Mouse (Mus musculus): ENCODE data around the gene Safb. TPM values are rescaled to one million over a fixed set of nuclear protein-coding genes. Genes with fewer than 3 reads are reported as not detected.

Gene Safb
- polyA plus RNA-seq, 1 experiment, result 696 TPM

GRCm38 (mm10) chr17:56603186-56604069 is 18.8 kb downstream of the Safb start:
- H3K27ac ChIP-seq (ENCODE audit: insufficient read depth, low read depth, low read length), result no peak overlapping the region
- no peak overlapping the region for H3K4me3 ChIP-seq (ENCODE audit: insufficient read depth, low read depth, low read length)
- 94% methylated on average over 28 of the region's 28 CpGs for WGBS
- H3K4me1 ChIP-seq (ENCODE audit: control insufficient read depth, insufficient read depth, low read length), result peaks cover 5% of the 10 kb centered on the region
- TF ChIP-seq CTCF (IDR thresholded peaks at IDR 0.05; ENCODE audit: insufficient read depth, low read depth, low read length) (no peak), POLR2A (IDR thresholded peaks at IDR 0.05; ENCODE audit: insufficient read depth, low read depth, low read length) (no peak)

GRCm38 (mm10) chr17:56604070-56604380 is 19.4 kb downstream of the Safb start:
- TF ChIP-seq CTCF (IDR thresholded peaks at IDR 0.05; ENCODE audit: insufficient read depth, low read depth, low read length) (no peak), POLR2A (IDR thresholded peaks at IDR 0.05; ENCODE audit: insufficient read depth, low read depth, low read length) (no peak)
- Histone ChIP-seq H3K4me3 (ENCODE audit: insufficient read depth, low read depth, low read length) (no peak overlapping the region), H3K4me1 (ENCODE audit: control insufficient read depth, insufficient read depth, low read length) (peaks cover 10% of the 10 kb centered on the region), H3K27ac (ENCODE audit: insufficient read depth, low read depth, low read length) (no peak overlapping the region)
- 89% methylated on average over 9 of the region's 9 CpGs for WGBS

GRCm38 (mm10) chr17:56604422-56604821 is 19.8 kb downstream of the Safb start:
- no peak for TF ChIP-seq CTCF (IDR thresholded peaks at IDR 0.05; ENCODE audit: insufficient read depth, low read depth, low read length)
- peaks cover 10% of the 10 kb centered on the region for H3K4me1 ChIP-seq (ENCODE audit: control insufficient read depth, insufficient read depth, low read length)
- no peak overlapping the region for H3K27ac ChIP-seq (ENCODE audit: insufficient read depth, low read depth, low read length)
- WGBS, result 85% methylated on average over 3 of the region's 3 CpGs
- no peak overlapping the region for H3K4me3 ChIP-seq (ENCODE audit: insufficient read depth, low read depth, low read length)

- H3K27ac ChIP-seq (ENCODE audit: insufficient read depth, low read depth, low read length), result no peak overlapping the region
- H3K4me1 ChIP-seq (ENCODE audit: control insufficient read depth, insufficient read depth, low read length), result peaks cover 12% of the 10 kb centered on the region
- no peak overlapping the region for H3K4me3 ChIP-seq (ENCODE audit: insufficient read depth, low read depth, low read length)
- TF ChIP-seq CTCF (IDR thresholded peaks at IDR 0.05; ENCODE audit: insufficient read depth, low read depth, low read length), result no peak
- TF ChIP-seq POLR2A (IDR thresholded peaks at IDR 0.05; ENCODE audit: insufficient read depth, low read depth, low read length), result no peak
- 84% methylated on average over 9 of the region's 9 CpGs for WGBS
These were observed 20.8 kb downstream of the Safb start for GRCm38 (mm10) chr17:56605431-56605830.

- Histone ChIP-seq H3K4me3 (ENCODE audit: insufficient read depth, low read depth, low read length) (no peak overlapping the region), H3K4me1 (ENCODE audit: control insufficient read depth, insufficient read depth, low read length) (peaks cover 18% of the 10 kb centered on the region), H3K27ac (ENCODE audit: insufficient read depth, low read depth, low read length) (no peak overlapping the region)
- no peak for TF ChIP-seq POLR2A (IDR thresholded peaks at IDR 0.05; ENCODE audit: insufficient read depth, low read depth, low read length)
- WGBS, result 80% methylated on average over 3 of the region's 3 CpGs
These were observed 23.0 kb downstream of the Safb start for GRCm38 (mm10) chr17:56607521-56608062.

- WGBS, result 46% methylated on average over 5 of the region's 5 CpGs
- TF ChIP-seq CTCF (IDR thresholded peaks at IDR 0.05; ENCODE audit: insufficient read depth, low read depth, low read length) (no peak), POLR2A (IDR thresholded peaks at IDR 0.05; ENCODE audit: insufficient read depth, low read depth, low read length) (no peak)
- H3K4me3 ChIP-seq (ENCODE audit: insufficient read depth, low read depth, low read length), result peak overlapping the region; percentile 71
- H3K27ac ChIP-seq (ENCODE audit: insufficient read depth, low read depth, low read length), result no peak overlapping the region
- peaks cover 18% of the 10 kb centered on the region for H3K4me1 ChIP-seq (ENCODE audit: control insufficient read depth, insufficient read depth, low read length)
These were observed 24.1 kb downstream of the Safb start for GRCm38 (mm10) chr17:56608699-56609098.

- TF ChIP-seq CTCF (IDR thresholded peaks at IDR 0.05; ENCODE audit: insufficient read depth, low read depth, low read length) (no peak), POLR2A (IDR thresholded peaks at IDR 0.05; ENCODE audit: insufficient read depth, low read depth, low read length) (peak; percentile 36; the same call in 1 of the 2 replicates)
- H3K27ac ChIP-seq (ENCODE audit: insufficient read depth, low read depth, low read length), result peak within 1 kb of the TSS; percentile 66
- WGBS, result under 1% methylated on average over 44 of the region's 44 CpGs
These were observed 25.0 kb downstream of the Safb start, which contains the start of gene 2410015M20Rik for GRCm38 (mm10) chr17:56609452-56610171. Gene 2410015M20Rik, minus strand, starts transcription at chr17:56609771.

GRCm38 (mm10) chr17:56611323-56611722 is 26.7 kb downstream of the Safb start:
- TF ChIP-seq CTCF (IDR thresholded peaks at IDR 0.05; ENCODE audit: insufficient read depth, low read depth, low read length) (no peak), POLR2A (IDR thresholded peaks at IDR 0.05; ENCODE audit: insufficient read depth, low read depth, low read length) (no peak)
- WGBS, result 76% methylated on average over 2 of the region's 2 CpGs

More at GRCm38 (mm10) chr17:56609452-56610171, 25.0 kb downstream of the Safb start, which contains the start of gene 2410015M20Rik:
- peaks cover 24% of the 10 kb centered on the region for H3K4me1 ChIP-seq (ENCODE audit: control insufficient read depth, insufficient read depth, low read length)
- H3K4me3 ChIP-seq (ENCODE audit: insufficient read depth, low read depth, low read length), result peak within 1 kb of the TSS; percentile 71

More at GRCm38 (mm10) chr17:56611323-56611722, 26.7 kb downstream of the Safb start:
- no peak overlapping the region for H3K27ac ChIP-seq (ENCODE audit: insufficient read depth, low read depth, low read length)
- H3K4me3 ChIP-seq (ENCODE audit: insufficient read depth, low read depth, low read length), result no peak overlapping the region
- peaks cover 29% of the 10 kb centered on the region for H3K4me1 ChIP-seq (ENCODE audit: control insufficient read depth, insufficient read depth, low read length)
